Mouse (Mus musculus): ENCODE results near the gene Myb. TPM values are rescaled to one million over a fixed set of nuclear protein-coding genes. Genes with fewer than 3 reads are reported as not detected.
A peak's percentile ranks its signal among the peaks of the same experiment; 100 is the strongest.

Gene Myb
- total and polyA plus RNA-seq, 3 experiments: 133 to 245 (median 155) TPM

- TF ChIP-seq SMC3 (IDR thresholded peaks at IDR 0.05; ENCODE audit: low read depth, low read length) (no peak), CHD1 (IDR thresholded peaks at IDR 0.05; ENCODE audit: low read depth, low read length) (no peak), MEF2A (IDR thresholded peaks at IDR 0.05; ENCODE audit: extremely low read depth, insufficient replicate concordance, low read depth, low read length, poor library complexity, severe bottlenecking) (no peak)
Observed at GRCm38 (mm10) chr10:21161359-21162094, 743 bp upstream of the Myb start (continued).

- no peaks in the 10 kb centered on the region for H3K9me3 ChIP-seq (replicated peaks; ENCODE audit: insufficient read depth, low read length)
- H3K27me3 ChIP-seq (ENCODE audit: control insufficient read depth in 1 of 2, insufficient read depth in 2 of 2, low read length in 2 of 2): no peaks in the 10 kb centered on the region
- H3K4me1 ChIP-seq (ENCODE audit: control insufficient read depth in 1 of 2, insufficient read depth in 2 of 2, low read length in 2 of 2): peaks cover 16 to 20% of the 10 kb centered on the region in 2 experiments
- peak overlapping the region; percentile 91 for H3K9ac ChIP-seq (ENCODE audit: control insufficient read depth, low read depth, low read length, poor library complexity, severe bottlenecking)
- peak; percentile 74 for DNase-seq (ENCODE audit: low read depth, low spot score)
- H3K79me2 ChIP-seq (ENCODE audit: control insufficient read depth, insufficient read depth, low read length, poor library complexity): peaks cover 57% of the 10 kb centered on the region
- peak; percentile 82 for TF ChIP-seq MXI1 (IDR thresholded peaks at IDR 0.05; ENCODE audit: low read depth, low read length)
- no peak; a peak in 1 of 4 replicates for TF ChIP-seq POLR2A (IDR thresholded peaks at IDR 0.05; ENCODE audit: control insufficient read depth in 1 of 2, insufficient read depth in 1 of 2, low read depth in 1 of 2, low read length in 2 of 2, poor library complexity in 1 of 2)
- TF ChIP-seq MAZ (IDR thresholded peaks at IDR 0.05; ENCODE audit: low read depth, low read length): no peak
- TF ChIP-seq UBTF (IDR thresholded peaks at IDR 0.05; ENCODE audit: borderline replicate concordance, insufficient read depth, low read depth, low read length): no peak
- TF ChIP-seq USF2 (IDR thresholded peaks at IDR 0.05; ENCODE audit: borderline replicate concordance in 1 of 2, insufficient read depth in 1 of 2, low read depth in 1 of 2, low read length in 2 of 2): no peak
- peak; percentile 5; the same call in 1 of the 2 replicates for TF ChIP-seq CHD1 (IDR thresholded peaks at IDR 0.05; ENCODE audit: low read depth, low read length)
- no peak for TF ChIP-seq ZMIZ1 (IDR thresholded peaks at IDR 0.05; ENCODE audit: low read depth, low read length)
- peak; percentile 54 for TF ChIP-seq SIN3A (IDR thresholded peaks at IDR 0.05; ENCODE audit: low read length)
- TF ChIP-seq ZKSCAN1 (IDR thresholded peaks at IDR 0.05; ENCODE audit: low read depth, low read length): no peak
- TF ChIP-seq MYC (IDR thresholded peaks at IDR 0.05; ENCODE audit: low read depth, low read length): peak; percentile 51; the same call in 1 of the 2 replicates
- TF ChIP-seq USF1 (IDR thresholded peaks at IDR 0.05; ENCODE audit: low read depth, low read length): peak; percentile 34; the same call in 1 of the 2 replicates
- TF ChIP-seq MYB (IDR thresholded peaks at IDR 0.05; ENCODE audit: low read depth, low read length): 0 out of 2 replicates have a peak, but pooled peaks have one; percentile 1
- TF ChIP-seq BHLHE40 (IDR thresholded peaks at IDR 0.05; ENCODE audit: borderline replicate concordance, low read depth, low read length): no peak
- H3K27ac ChIP-seq (ENCODE audit: control insufficient read depth, low read depth, low read length): peak overlapping the region; percentile 85
- peaks cover 16 to 36% of the 10 kb centered on the region in 2 experiments for H3K36me3 ChIP-seq (ENCODE audit: control insufficient read depth in 1 of 2, insufficient read depth in 2 of 2, low read length in 2 of 2)
- peak overlapping the region; percentile 71 to 81 for H3K4me3 ChIP-seq (ENCODE audit: control insufficient read depth in 1 of 2, insufficient read depth in 1 of 2, low read depth in 2 of 2, low read length in 2 of 2)
Observed at GRCm38 (mm10) chr10:21159697-21160394, 938 bp downstream of the Myb start.

All from MEL (cell line).